Mouse (Mus musculus) B cell, adult 2 months (primary cell): Measurements from ENCODE around the gene Gclc.
"Not testable (repeated sequence)": the region's sequence is repeated elsewhere in the genome, so short reads cannot be mapped to it uniquely, and the experiment has no call there.

ENCODE experiments used
- DNase-seq, 2 experiments: peaks; one replicate each; pipeline ENCODE4 v3.0.0; 2022

Gclc gene

GRCm38 (mm10) chr9:77748292-77748691, 6.0 kb upstream of the Gclc start:
- not testable (repeated sequence) for DNase-seq

DNA sequence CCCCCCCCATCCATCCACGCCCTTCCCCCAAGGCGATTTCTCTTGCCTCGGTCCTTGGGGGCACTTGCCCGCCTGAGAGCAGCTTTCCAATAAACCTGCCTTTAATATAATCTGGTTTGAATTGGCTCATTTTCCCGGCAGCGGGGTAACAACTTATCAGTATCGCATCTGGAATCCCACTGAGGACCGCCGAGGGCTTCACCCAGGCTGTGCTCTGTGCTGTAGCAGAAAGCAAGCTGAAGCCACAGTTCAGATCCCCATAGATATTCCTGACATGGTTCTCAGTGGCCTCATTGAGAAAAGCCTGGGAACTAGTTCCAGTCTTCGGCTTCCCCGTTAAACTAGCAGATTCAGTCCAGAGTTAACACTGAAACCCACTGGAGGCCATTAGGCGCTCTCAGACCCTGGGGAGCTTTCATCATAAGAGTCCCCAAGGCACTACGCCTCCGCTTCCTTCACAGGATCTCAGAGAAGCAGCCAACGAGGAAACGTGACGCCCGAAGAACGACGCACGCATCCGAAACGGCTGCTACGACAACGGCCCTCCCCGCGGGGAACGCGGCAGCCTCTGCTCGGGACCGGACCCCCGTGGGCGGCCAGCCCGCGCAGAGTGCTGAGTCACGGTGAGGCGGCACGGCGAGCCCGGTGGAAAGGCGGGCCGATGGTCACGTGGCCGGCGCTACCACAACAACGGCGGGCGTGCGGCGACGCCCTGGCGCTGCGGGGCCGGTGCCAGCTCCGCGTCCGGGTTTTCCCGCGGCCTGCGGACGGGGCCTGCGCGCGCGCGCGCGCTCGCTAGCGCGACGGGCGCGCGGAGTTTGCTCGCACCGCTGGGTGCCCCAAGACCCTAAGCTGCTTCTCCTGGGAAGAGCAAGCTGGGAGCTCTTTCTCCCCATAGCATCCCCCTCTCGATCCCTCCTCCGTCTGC, 3.9 kb upstream of the Gclc start:
- peak; percentile 87 to 90 for DNase-seq

GRCm38 (mm10) chr9:77751091-77751521, 3.2 kb upstream of the Gclc start:
- DNase-seq: peak; percentile 65 to 70

DNA sequence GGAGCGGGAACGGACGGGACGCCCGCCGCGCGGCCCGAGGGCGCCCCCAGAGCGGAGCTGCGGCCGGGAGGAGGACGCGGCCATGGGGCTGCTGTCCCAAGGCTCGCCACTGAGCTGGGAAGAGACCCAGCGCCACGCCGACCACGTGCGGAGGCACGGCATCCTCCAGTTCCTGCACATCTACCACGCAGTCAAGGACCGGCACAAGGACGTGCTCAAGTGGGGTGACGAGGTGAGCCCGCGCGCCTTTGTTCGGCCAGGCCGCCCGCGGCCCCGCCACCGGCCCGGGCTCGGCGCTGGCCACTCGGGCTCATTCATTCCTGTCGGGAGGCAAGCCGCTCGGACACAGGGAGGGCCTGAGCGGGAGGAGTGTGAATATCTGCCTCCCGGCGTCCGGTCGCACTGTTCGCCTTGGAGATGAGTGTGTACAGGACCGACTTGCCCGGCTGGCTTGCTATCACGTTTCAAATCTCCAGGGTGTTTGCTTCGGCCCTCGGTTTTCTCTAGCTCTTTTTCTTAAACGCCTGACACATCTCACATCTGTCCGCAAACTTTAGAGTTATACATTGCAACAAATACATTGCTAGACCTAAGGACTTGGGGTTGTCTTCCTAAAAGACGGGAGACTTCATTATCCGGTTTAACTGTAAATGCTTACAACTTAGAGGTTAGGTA, 530 bp downstream of the Gclc start:
- peak in 1 of 2 experiments; percentile 62 for DNase-seq

DNA sequence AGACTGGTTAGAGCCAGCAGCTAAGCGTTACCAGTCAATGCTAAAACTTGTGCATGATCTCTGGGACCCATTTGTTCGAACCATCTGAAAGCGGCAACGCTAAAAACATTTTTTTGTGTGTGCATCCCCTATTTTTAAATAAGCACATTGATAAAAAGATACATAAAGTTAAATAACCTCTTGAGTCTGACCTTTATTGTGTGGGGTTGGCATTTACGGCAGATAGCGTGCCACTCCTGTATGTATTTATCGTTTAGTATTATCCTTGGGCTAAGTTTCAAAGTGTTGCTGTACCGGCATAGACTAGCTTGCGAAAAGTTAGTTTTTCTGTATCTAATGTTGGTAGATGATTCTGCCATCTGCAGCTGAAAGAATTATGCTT, 1.1 kb downstream of the Gclc start:
- peak in 1 of 2 experiments; percentile 10 for DNase-seq

GRCm38 (mm10) chr9:77756076-77756475, 1.7 kb downstream of the Gclc start:
- peak; percentile 7 to 21 for DNase-seq

DNA sequence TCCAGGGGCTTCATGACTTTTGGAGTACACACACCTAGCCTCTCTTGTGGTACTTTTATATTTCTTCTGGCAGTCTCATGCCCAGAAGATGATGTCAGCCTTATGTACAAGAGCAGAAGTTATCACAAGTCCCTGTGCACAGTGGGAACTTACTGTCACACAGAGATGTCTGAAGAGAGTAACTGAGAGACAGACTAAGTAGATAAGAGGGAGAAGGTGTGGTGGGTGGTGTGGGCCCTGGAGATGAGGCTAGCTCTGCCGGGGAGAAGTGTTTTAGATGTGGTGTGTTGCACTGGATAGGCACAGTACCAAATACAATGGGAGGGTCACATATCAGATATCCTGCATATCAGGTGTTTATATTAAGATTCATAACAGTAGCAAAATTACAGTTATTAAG, 3.0 kb downstream of the Gclc start:
- DNase-seq: no peak

- DNase-seq: no peak
These were observed 4.1 kb downstream of the Gclc start for GRCm38 (mm10) chr9:77758481-77758880.

- DNase-seq: no peak
These were observed 4.8 kb downstream of the Gclc start for GRCm38 (mm10) chr9:77759111-77759510.

- no peak for DNase-seq
These were observed 5.4 kb downstream of the Gclc start for GRCm38 (mm10) chr9:77759756-77760155.

- no peak for DNase-seq
These were observed 11.9 kb downstream of the Gclc start for GRCm38 (mm10) chr9:77766218-77766617.

- DNase-seq: no peak
These were observed 12.4 kb downstream of the Gclc start for GRCm38 (mm10) chr9:77766767-77767166.

GRCm38 (mm10) chr9:77770909-77771308, 16.6 kb downstream of the Gclc start:
- DNase-seq: no peak

- no peak for DNase-seq
These were observed 17.0 kb downstream of the Gclc start for GRCm38 (mm10) chr9:77771330-77771729.

GRCm38 (mm10) chr9:77771765-77772383, 17.5 kb downstream of the Gclc start:
- no peak for DNase-seq

DNA sequence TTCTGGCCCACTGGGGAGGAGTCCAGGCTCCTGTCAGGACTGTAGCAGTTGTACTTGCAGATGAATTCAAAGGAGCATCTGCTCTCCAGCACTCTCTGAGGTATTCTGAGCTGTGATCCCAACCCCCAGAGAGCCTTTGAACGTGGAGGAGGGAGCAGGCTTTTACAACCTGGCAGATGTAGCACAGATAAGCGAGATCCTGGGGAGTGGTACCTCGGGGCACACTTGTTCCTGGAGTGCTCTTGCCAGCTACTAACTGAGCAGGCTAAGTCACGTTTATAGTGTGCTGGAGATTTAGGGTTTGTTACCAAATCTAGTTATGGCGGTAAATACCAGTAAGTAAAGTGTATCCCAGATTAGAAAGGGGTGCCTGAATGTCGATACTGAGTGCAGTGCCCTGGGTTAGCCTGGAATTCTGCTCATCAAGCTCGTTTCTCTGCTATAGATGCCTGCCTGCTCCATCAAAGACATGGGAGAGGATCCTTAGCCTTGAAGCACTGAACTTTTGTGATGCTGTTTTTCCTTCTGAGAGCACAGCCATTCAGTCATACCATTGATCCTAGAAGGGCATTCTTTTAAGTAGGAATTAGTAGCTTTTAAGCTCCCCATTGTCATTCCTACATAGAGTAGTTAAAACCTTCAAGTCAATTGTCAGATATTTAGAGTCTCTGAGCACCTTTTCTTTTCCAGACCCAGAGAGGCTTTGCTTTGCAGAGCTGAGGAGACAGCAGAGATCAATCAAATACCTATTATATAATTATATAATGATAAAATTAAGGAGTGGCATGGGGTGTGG, 22.6 kb downstream of the Gclc start:
- no peak for DNase-seq

DNA sequence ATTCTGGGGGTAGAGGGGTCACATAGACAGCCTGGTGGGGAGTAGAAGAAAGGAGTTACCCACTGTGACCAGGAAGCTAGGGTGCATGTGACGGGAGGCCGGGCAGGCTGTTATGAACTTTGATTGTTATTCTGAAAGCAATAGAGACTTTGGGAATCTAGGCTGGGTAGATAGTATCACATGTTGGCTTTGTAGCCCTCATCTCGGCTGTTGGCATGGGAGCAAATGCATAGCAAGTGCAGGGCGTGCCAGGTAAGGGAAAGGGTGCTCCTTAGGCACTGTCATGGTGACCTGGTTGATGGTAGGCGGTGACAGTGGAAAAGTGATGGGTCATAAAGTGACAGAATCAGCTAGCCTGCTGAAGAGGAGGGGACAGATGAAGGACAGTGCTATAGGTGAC, 23.3 kb downstream of the Gclc start:
- DNase-seq: no peak

DNA sequence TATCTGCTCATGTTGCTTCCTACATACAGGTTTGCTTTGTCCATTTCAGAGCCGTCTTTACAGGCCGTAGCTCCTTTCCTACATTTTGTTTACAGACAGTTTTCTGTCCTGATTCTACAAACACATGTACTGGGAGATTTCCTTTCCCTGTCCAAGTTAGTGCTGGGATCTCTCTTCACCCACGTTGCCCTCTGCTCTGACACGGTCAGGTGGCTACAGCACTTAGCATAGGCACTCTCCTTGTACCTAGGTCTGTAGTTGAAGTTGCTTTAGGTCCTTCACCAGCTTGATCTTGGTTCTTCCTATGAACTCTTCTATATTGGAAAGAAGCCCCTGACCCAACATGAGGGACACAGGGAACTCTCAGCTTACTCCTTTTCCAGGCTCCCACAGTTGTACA, 25.4 kb downstream of the Gclc start:
- DNase-seq: no peak

DNA sequence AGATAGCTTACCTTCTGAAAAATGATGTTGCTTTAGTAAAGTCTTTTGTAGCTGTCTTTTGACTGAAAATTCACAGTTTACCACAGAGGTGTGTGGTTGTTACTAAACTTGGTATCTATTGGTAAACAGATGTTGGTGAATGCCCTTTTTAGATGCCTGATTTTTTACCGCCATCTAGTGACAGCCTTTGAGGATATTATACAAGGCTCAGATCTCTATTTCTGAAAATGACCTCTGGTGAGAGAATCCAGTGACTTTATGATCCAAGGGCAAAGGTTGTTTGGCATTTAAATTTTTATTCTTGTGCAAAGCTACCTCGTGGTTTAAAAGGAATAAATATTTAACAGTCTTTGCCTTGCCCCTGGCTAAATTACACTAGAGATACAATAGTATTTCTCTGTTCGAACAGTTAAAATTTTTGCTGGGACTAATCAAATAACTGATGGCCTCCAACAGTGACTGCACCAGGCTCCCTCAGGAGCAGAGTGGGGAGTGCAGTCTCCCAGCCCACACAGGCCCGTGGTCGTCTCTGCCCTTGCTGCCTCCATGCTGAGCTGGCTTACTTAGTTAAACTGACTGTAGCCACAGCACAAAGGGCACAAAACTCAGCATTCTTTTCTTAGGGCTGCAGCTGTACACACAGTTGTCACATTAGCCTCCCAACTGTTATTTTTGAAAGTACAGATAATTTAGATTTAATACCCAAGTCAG, 27.3 kb downstream of the Gclc start:
- DNase-seq: peak in 1 of 2 experiments; percentile 14

- DNase-seq: no peak
These were observed 27.9 kb downstream of the Gclc start for GRCm38 (mm10) chr9:77782201-77782600.

- peak; percentile 44 to 49 for DNase-seq
These were observed 28.7 kb downstream of the Gclc start for GRCm38 (mm10) chr9:77783006-77783405.

- DNase-seq: no peak
These were observed 31.1 kb downstream of the Gclc start for GRCm38 (mm10) chr9:77785466-77785865.
